Mouse (Mus musculus) naive thymus-derived CD4-positive, alpha-beta T cell, adult 2 months (primary cell): ENCODE measurements around the gene 9530077C05Rik.
A peak's percentile ranks its signal among the peaks of the same experiment; 100 is the strongest.
"Not testable (repeated sequence)": the region's sequence is repeated elsewhere in the genome, so short reads cannot be mapped to it uniquely, and the experiment has no call there.

Source experiments
- DNase-seq: peaks from one replicate; pipeline ENCODE4 v3.0.0-alpha.2; 2011; ENCODE audit warnings: low read depth

9530077C05Rik gene

GRCm38 (mm10) chr9:22419877-22420276 is 8.6 kb downstream of the 9530077C05Rik start:
- no peak for DNase-seq

GRCm38 (mm10) chr9:22420491-22420890 is 9.2 kb downstream of the 9530077C05Rik start:
- no peak for DNase-seq

GRCm38 (mm10) chr9:22422559-22422958 is 11.2 kb downstream of the 9530077C05Rik start:
- no peak for DNase-seq

GRCm38 (mm10) chr9:22423507-22423906 is 12.2 kb downstream of the 9530077C05Rik start:
- DNase-seq: no peak

GRCm38 (mm10) chr9:22424196-22424595 is 12.9 kb downstream of the 9530077C05Rik start:
- no peak for DNase-seq

- no peak for DNase-seq
Measured at GRCm38 (mm10) chr9:22424719-22425118, 13.4 kb downstream of the 9530077C05Rik start.

GRCm38 (mm10) chr9:22428028-22428665 is 16.8 kb downstream of the 9530077C05Rik start:
- no peak for DNase-seq

GRCm38 (mm10) chr9:22428666-22429410 is 17.5 kb downstream of the 9530077C05Rik start:
- DNase-seq: no peak

GRCm38 (mm10) chr9:22429533-22430241 is 18.4 kb downstream of the 9530077C05Rik start:
- peak; percentile 56 for DNase-seq

GRCm38 (mm10) chr9:22430315-22430840 is 19.1 kb downstream of the 9530077C05Rik start:
- no peak for DNase-seq

- no peak for DNase-seq
Measured at GRCm38 (mm10) chr9:22433221-22433620, 21.9 kb downstream of the 9530077C05Rik start.

GRCm38 (mm10) chr9:22434101-22434500 is 22.8 kb downstream of the 9530077C05Rik start:
- no peak for DNase-seq

GRCm38 (mm10) chr9:22438826-22439225 is 27.5 kb downstream of the 9530077C05Rik start:
- DNase-seq: no peak

- no peak for DNase-seq
Measured at GRCm38 (mm10) chr9:22443157-22443556, 31.8 kb downstream of the 9530077C05Rik start.

- DNase-seq: no peak
Measured at GRCm38 (mm10) chr9:22445123-22445522, 33.8 kb downstream of the 9530077C05Rik start.

- DNase-seq: no peak
Measured at GRCm38 (mm10) chr9:22447213-22447612, 35.9 kb downstream of the 9530077C05Rik start.

- DNase-seq: no peak
Measured at GRCm38 (mm10) chr9:22448420-22448819, 37.1 kb downstream of the 9530077C05Rik start.

GRCm38 (mm10) chr9:22449209-22449608 is 37.9 kb downstream of the 9530077C05Rik start:
- no peak for DNase-seq

- DNase-seq: no peak
Measured at GRCm38 (mm10) chr9:22452697-22453096, 41.4 kb downstream of the 9530077C05Rik start.

- DNase-seq: no peak
Measured at GRCm38 (mm10) chr9:22453501-22453924, 42.2 kb downstream of the 9530077C05Rik start.

GRCm38 (mm10) chr9:22453990-22454389 is 42.7 kb downstream of the 9530077C05Rik start, which contains the start of gene Gm17545:
Gene Gm17545, plus strand, starts transcription at chr9:22454290.
- DNase-seq: not testable (repeated sequence)

GRCm38 (mm10) chr9:22455041-22455440 is 43.7 kb downstream of the 9530077C05Rik start:
- DNase-seq: no peak
